In the genomic region with DNA sequence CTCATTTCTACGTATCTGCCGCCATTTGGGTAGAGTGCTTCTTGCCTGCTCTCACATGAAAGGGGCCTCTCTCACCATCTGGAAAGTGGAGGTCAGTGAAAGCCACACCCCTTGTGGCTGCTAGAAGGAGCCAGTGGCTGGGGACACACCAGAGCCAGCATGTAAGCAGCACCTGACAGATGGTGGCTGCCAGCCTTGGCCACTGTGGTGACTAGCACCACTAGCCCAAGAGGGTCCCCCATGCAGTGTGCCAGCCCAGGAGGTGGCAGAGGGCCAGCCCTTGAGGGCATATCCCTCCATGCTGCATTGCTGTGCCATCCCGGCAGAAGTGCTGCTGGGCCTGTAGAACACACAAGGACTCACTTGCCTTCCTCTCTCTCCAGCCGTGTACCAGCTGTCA, we compare ENCODE assay signal across 14 mouse cellular contexts. TPM values are rescaled to one million over a fixed set of nuclear protein-coding genes. Genes with fewer than 3 reads are reported as not detected.
DNase-seq lines count a peak whose midpoint lies in the region; ATAC-seq and TF ChIP-seq lines count a peak whose summit lies in the region.
"Had no signal": no experiment of that assay in that cellular context is flagged by ENCODE, and none has a peak within 500 bp of the region (broad histone marks: within the 10 kb centered on the region; RNA-seq: fewer than 3 reads in every experiment).

No protein-coding gene starts in this region.

- ATAC-seq in liver, embryonic 12.5 days: 0 out of 2 replicates have a peak, but pooled peaks have one; percentile 14
- ATAC-seq in liver, postnatal 0 days: no peak
- ATAC-seq in hindbrain, embryonic 15.5 days (ENCODE audit: low FRiP score, low read depth): 0 out of 2 replicates have a peak, but pooled peaks have one; percentile 13
- no peak for ATAC-seq in megakaryocyte-erythroid progenitor cell, adult 5-6 weeks (replicated peaks; ENCODE audit: low FRiP score, low TSS enrichment, poor library complexity, severe bottlenecking)
- ATAC-seq: intestine, embryonic 15.5 days; Patski had no signal

- no peak overlapping the region for H3K4me2 ChIP-seq in liver, embryonic 12.5 days
- H3K4me2 ChIP-seq in liver, postnatal 0 days (ENCODE audit: low read depth, low read length): no peak overlapping the region
- H3K4me2 ChIP-seq in hindbrain, embryonic 15.5 days: no peak overlapping the region
- H3K4me2 ChIP-seq: intestine, embryonic 15.5 days; limb, embryonic 15.5 days; lung, embryonic 14.5 days; neural tube, embryonic 12.5 days had no signal

- DNase-seq in liver, postnatal 0 days: no peak
- no peak for DNase-seq in MEL (ENCODE audit: low read depth, low spot score)
- DNase-seq in brain, embryonic 14.5 days (ENCODE audit: low read depth): peak; percentile 82
- DNase-seq in frontal cortex, postnatal 36 days (ENCODE audit: low spot score in 2 of 2): no peak
- DNase-seq: cerebellum, adult 9-11 months; lung, embryonic 14.5 days had no signal

- WGBS in liver, embryonic 12.5 days (ENCODE audit: insufficient replicate concordance): 83% methylated on average over 4 of the region's 4 CpGs
- WGBS in liver, postnatal 0 days (ENCODE audit: insufficient replicate concordance): 72% methylated on average over 4 of the region's 4 CpGs
- WGBS in hindbrain, embryonic 15.5 days: 61% methylated on average over 4 of the region's 4 CpGs

- peaks cover 86% of the 10 kb centered on the region for H3K36me3 ChIP-seq in liver, embryonic 12.5 days
- peaks cover 19% of the 10 kb centered on the region for H3K36me3 ChIP-seq in liver, postnatal 0 days (replicated peaks; ENCODE audit: insufficient read depth, low read length)
- H3K36me3 ChIP-seq in MEL (ENCODE audit: control insufficient read depth in 1 of 2, insufficient read depth in 2 of 2, low read length in 2 of 2): peaks cover 0 to 4% of the 10 kb centered on the region in 2 experiments; a peak in 1 of 4 replicates
- H3K36me3 ChIP-seq in hindbrain, embryonic 15.5 days: peaks cover 41% of the 10 kb centered on the region

- TF ChIP-seq POLR2A in MEL (IDR thresholded peaks at IDR 0.05; ENCODE audit: control insufficient read depth in 1 of 2, insufficient read depth in 1 of 2, low read depth in 1 of 2, low read length in 2 of 2, poor library complexity in 1 of 2): peak in 1 of 2 experiments; percentile 20; a peak in 1 of 4 replicates
- no peak for TF ChIP-seq POLR2A in brain, embryonic 14.5 days (IDR thresholded peaks at IDR 0.05; ENCODE audit: borderline replicate concordance, extremely low read depth, insufficient read depth, insufficient read length, poor library complexity, severe bottlenecking)

- TF ChIP-seq CTCF in liver, postnatal 0 days (IDR thresholded peaks at IDR 0.05; ENCODE audit: low read depth): no peak
- TF ChIP-seq CTCF in MEL (IDR thresholded peaks at IDR 0.05 in 2 of 3, conservative IDR thresholded peaks at IDR 0.05 in 1 of 3; ENCODE audit: control insufficient read depth in 1 of 3, insufficient read depth in 1 of 3, low read depth in 2 of 3, low read length in 3 of 3, poor library complexity in 1 of 3, severe bottlenecking in 1 of 3): no peak
- no peak for TF ChIP-seq CTCF in brain, embryonic 14.5 days (IDR thresholded peaks at IDR 0.05; ENCODE audit: borderline replicate concordance, extremely low read depth, insufficient read depth, insufficient read length)

- no peaks in the 10 kb centered on the region for H3K79me2 ChIP-seq in MEL (ENCODE audit: control insufficient read depth, insufficient read depth, low read length, poor library complexity)

- H3K27ac ChIP-seq in liver, embryonic 12.5 days: no peak overlapping the region
- H3K27ac ChIP-seq in liver, postnatal 0 days (ENCODE audit: low read depth): no peak overlapping the region
- H3K27ac ChIP-seq in MEL (ENCODE audit: control insufficient read depth, low read depth, low read length): no peak overlapping the region
- H3K27ac ChIP-seq in hindbrain, embryonic 15.5 days (replicated peaks): 0 out of 2 replicates have a peak overlapping the region, but pooled peaks have one; percentile 32
- H3K27ac ChIP-seq: intestine, embryonic 15.5 days; layer of hippocampus, adult 2 months; limb, embryonic 15.5 days; neural tube, embryonic 12.5 days had no signal

- no peak overlapping the region for H3K9ac ChIP-seq in liver, embryonic 12.5 days
- no peak overlapping the region for H3K9ac ChIP-seq in liver, postnatal 0 days (replicated peaks)
- H3K9ac ChIP-seq in MEL (ENCODE audit: control insufficient read depth, low read depth, low read length, poor library complexity, severe bottlenecking): no peak overlapping the region
- no peak overlapping the region for H3K9ac ChIP-seq in hindbrain, embryonic 15.5 days
- H3K9ac ChIP-seq: intestine, embryonic 15.5 days; limb, embryonic 15.5 days; lung, embryonic 14.5 days; neural tube, embryonic 12.5 days had no signal

- no peak for TF ChIP-seq EP300 in liver, postnatal 0 days (IDR thresholded peaks at IDR 0.05; ENCODE audit: low read depth)
- no peak for TF ChIP-seq EP300 in MEL (IDR thresholded peaks at IDR 0.05; ENCODE audit: low read depth in 1 of 2, low read length in 2 of 2)

- H3K4me3 ChIP-seq in liver, embryonic 12.5 days: no peak overlapping the region
- H3K4me3 ChIP-seq in liver, postnatal 0 days (ENCODE audit: low read depth, low read length): no peak overlapping the region
- no peak overlapping the region for H3K4me3 ChIP-seq in MEL (ENCODE audit: control insufficient read depth in 1 of 2, insufficient read depth in 1 of 2, low read depth in 2 of 2, low read length in 2 of 2)
- no peak overlapping the region for H3K4me3 ChIP-seq in hindbrain, embryonic 15.5 days
- H3K4me3 ChIP-seq: intestine, embryonic 15.5 days; layer of hippocampus, adult 2 months; limb, embryonic 15.5 days; neural tube, embryonic 12.5 days had no signal

- peaks cover 9% of the 10 kb centered on the region for H3K9me3 ChIP-seq in liver, embryonic 12.5 days (replicated peaks)
- peaks cover 2% of the 10 kb centered on the region; the same call in 1 of the 2 replicates for H3K9me3 ChIP-seq in liver, postnatal 0 days (ENCODE audit: low read length)
- H3K9me3 ChIP-seq in MEL (replicated peaks; ENCODE audit: insufficient read depth, low read length): no peaks in the 10 kb centered on the region
- H3K9me3 ChIP-seq in hindbrain, embryonic 15.5 days: no peaks in the 10 kb centered on the region
- H3K9me3 ChIP-seq: intestine, embryonic 15.5 days had no signal

- no peaks in the 10 kb centered on the region for H3K27me3 ChIP-seq in liver, embryonic 12.5 days (replicated peaks)
- H3K27me3 ChIP-seq in liver, postnatal 0 days (ENCODE audit: insufficient read depth, low read length): no peaks in the 10 kb centered on the region
- H3K27me3 ChIP-seq in MEL (ENCODE audit: control insufficient read depth in 1 of 2, insufficient read depth in 2 of 2, low read length in 2 of 2): no peaks in the 10 kb centered on the region
- no peaks in the 10 kb centered on the region for H3K27me3 ChIP-seq in hindbrain, embryonic 15.5 days
- H3K27me3 ChIP-seq: intestine, embryonic 15.5 days; limb, embryonic 15.5 days; neural tube, embryonic 12.5 days; Patski had no signal

- no peak for TF ChIP-seq RAD21 in MEL (IDR thresholded peaks at IDR 0.05; ENCODE audit: low read depth, low read length)

- H3K4me1 ChIP-seq in liver, embryonic 12.5 days: peaks cover 21% of the 10 kb centered on the region
- no peaks in the 10 kb centered on the region; the same call in 1 of the 2 replicates for H3K4me1 ChIP-seq in liver, postnatal 0 days (ENCODE audit: insufficient read depth)
- no peaks in the 10 kb centered on the region for H3K4me1 ChIP-seq in MEL (ENCODE audit: control insufficient read depth in 1 of 2, insufficient read depth in 2 of 2, low read length in 2 of 2)
- H3K4me1 ChIP-seq in hindbrain, embryonic 15.5 days (replicated peaks): 0 out of 2 replicates have a peak, but pooled peaks cover 3% of the 10 kb centered on the region
- H3K4me1 ChIP-seq: limb, embryonic 15.5 days; neural tube, embryonic 12.5 days had no signal

TF ChIP-seq in MEL, 35 proteins besides CTCF, POLR2A, EP300 and RAD21:
- TF ChIP-seq POLR2AphosphoS2 (IDR thresholded peaks at IDR 0.05; ENCODE audit: low read length) (peak; percentile 61), TCF12 (IDR thresholded peaks at IDR 0.05; ENCODE audit: low read depth, low read length) (no peak)

RNA-seq across cellular contexts. Expression of a gene that starts 28.8 kb away (rescaled TPM):
- polyA plus RNA-seq in liver, embryonic 12.5 days (2016; fragmentation: Nextera tagmentation; extraction: Ambion mirVana): 45.7 and 50.9 TPM in 2 replicates
- 21.4 and 31.0 TPM in 2 replicates for polyA plus RNA-seq in liver, postnatal 0 days (2015; fragmentation: Nextera tagmentation; extraction: Ambion mirVana)
- 288 and 305 TPM in 2 replicates for total RNA-seq in MEL (2012; rRNA removed)
- 100 to 1,000 TPM in 1 of 2 experiments, not detected in 1; 241 TPM for polyA plus RNA-seq in MEL (2012; ENCODE audit: insufficient read depth in 1 of 2, insufficient read length in 2 of 2, low read depth in 1 of 2, low replicate concordance in 2 of 2, missing spikeins in 1 of 2)
- 71.9 and 78.9 TPM in 2 replicates for polyA plus RNA-seq in brain, embryonic 14.5 days (2012; rRNA removed)
- polyA plus RNA-seq in hindbrain, embryonic 15.5 days (2015; fragmentation: Nextera tagmentation; extraction: Ambion mirVana): 47.7 and 50.9 TPM in 2 replicates
- total RNA-seq in megakaryocyte-erythroid progenitor cell, adult 5-6 weeks (2014; fragmentation: Nextera tagmentation): 73.1 and 92.3 TPM in 2 replicates
- 32.3 and 80.9 TPM in 2 replicates for total RNA-seq in megakaryocyte-erythroid progenitor cell, adult 5-6 weeks (2017)

Comparison
In these comparisons a context has a peak if more than half of its experiments do, and no peak if none do; other contexts are left out.
1. ATAC-seq: peak in liver, embryonic 12.5 days (single experiment) and hindbrain, embryonic 15.5 days (single experiment); none in liver, postnatal 0 days (single experiment) and megakaryocyte-erythroid progenitor cell, adult 5-6 weeks (single experiment).